Mouse (Mus musculus) midbrain, embryonic 16.5 days (tissue): ENCODE measurements at regions not wholly inside any gene's neighbourhood (a gene's known extent, or its start where the extent isn't known, plus 50 kb on each side); places are given as distances from the start of the nearest gene placed in this dataset.
"Not testable (repeated sequence)": the region's sequence is repeated elsewhere in the genome, so short reads cannot be mapped to it uniquely, and the experiment has no call there.

ENCODE experiments used
- ATAC-seq: fragments of 200-750 bp; cut with Nextera tagmentation; 2 replicates; pipeline ENCODE4 v1.8.0; 2017; ENCODE audit warnings: moderate TSS enrichment
- H3K27ac ChIP-seq: fragments of 300-500 bp; sonication (generic); 2 replicates; pipeline ENCODE4 v1.5.1; 2014; ENCODE audit warnings: mild to moderate bottlenecking, low read length, mixed read lengths
- H3K27me3 ChIP-seq: fragments of 300-500 bp; sonication (generic); 2 replicates; pipeline ENCODE4 v1.6.1; 2014; ENCODE audit warnings: low read depth, low read length, mixed read lengths; ENCODE audit not compliant: control insufficient read depth, insufficient read depth
- H3K36me3 ChIP-seq: fragments of 300-500 bp; sonication (generic); 2 replicates; pipeline ENCODE4 v1.6.1; 2014; ENCODE audit warnings: mild to moderate bottlenecking, low read length, moderate library complexity, mixed read lengths; ENCODE audit not compliant: control insufficient read depth, insufficient read depth
- H3K4me1 ChIP-seq: fragments of 300-500 bp; sonication (generic); 2 replicates; pipeline ENCODE4 v1.6.1; 2014; ENCODE audit warnings: mild to moderate bottlenecking, low read length, mixed read lengths; ENCODE audit not compliant: control insufficient read depth, insufficient read depth
- H3K4me2 ChIP-seq: fragments of 300-500 bp; sonication (generic); 2 replicates; pipeline ENCODE4 v1.6.1; 2014; ENCODE audit warnings: mild to moderate bottlenecking, low read length, mixed read lengths
- H3K4me3 ChIP-seq: fragments of 300-500 bp; sonication (generic); 2 replicates; pipeline ENCODE4 v1.5.1; 2014; ENCODE audit warnings: low read depth, mild to moderate bottlenecking, low read length, moderate library complexity, mixed read lengths
- H3K9ac ChIP-seq: fragments of 300-500 bp; sonication (generic); 2 replicates; pipeline ENCODE4 v1.6.1; 2014; ENCODE audit warnings: low read depth, low read length, mixed read lengths
- H3K9me3 ChIP-seq: fragments of 300-500 bp; sonication (generic); replicated peaks from 2 replicates; pipeline ENCODE4 v1.6.1; 2014; ENCODE audit warnings: mild to moderate bottlenecking, low read length, mixed read lengths; ENCODE audit not compliant: control insufficient read depth, poor library complexity, severe bottlenecking
- WGBS: fragments of 180-500 bp; shearing (Covaris S2); extraction: QIAGEN DNeasy Blood & Tissue Kit; methylation state at CpG from one replicate; pipeline ENCODE4 v1.1.7; 2014; 5-methylcytosine and 5-hydroxymethylcytosine counted together

DNA sequence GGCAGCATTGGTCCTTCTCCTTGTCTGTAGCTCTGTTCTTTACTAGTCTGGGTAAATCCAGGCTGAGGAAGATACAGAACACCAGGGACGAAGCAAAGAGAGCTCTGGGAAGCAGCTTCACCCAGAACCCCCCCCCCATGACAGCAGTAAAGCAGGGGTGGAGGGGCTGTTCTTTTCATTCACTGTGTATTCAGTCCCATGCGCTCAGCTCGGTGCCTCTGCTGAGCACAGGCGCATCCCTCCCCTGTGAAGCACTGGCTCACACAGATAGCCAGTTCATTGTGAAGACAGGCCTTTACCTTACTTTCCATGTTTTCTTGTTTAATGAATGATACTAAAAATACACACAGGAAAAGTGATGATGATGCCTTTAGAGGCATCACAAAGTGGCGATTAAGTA, 338.8 kb upstream of the Igfbp7 start:
- no peaks in the 10 kb centered on the region for H3K36me3 ChIP-seq
- H3K4me3 ChIP-seq, result no peak overlapping the region
- H3K4me2 ChIP-seq, result no peak overlapping the region
- H3K9me3 ChIP-seq, result no peaks in the 10 kb centered on the region
- no peak overlapping the region for H3K9ac ChIP-seq
- H3K4me1 ChIP-seq, result 0 out of 2 replicates have a peak, but pooled peaks cover 2% of the 10 kb centered on the region
- WGBS, result 60% methylated on average over 5 of the region's 5 CpGs
- H3K27me3 ChIP-seq, result no peaks in the 10 kb centered on the region
- ATAC-seq, result peak; percentile 42; the same call in 1 of the 2 replicates
- no peak overlapping the region for H3K27ac ChIP-seq

DNA sequence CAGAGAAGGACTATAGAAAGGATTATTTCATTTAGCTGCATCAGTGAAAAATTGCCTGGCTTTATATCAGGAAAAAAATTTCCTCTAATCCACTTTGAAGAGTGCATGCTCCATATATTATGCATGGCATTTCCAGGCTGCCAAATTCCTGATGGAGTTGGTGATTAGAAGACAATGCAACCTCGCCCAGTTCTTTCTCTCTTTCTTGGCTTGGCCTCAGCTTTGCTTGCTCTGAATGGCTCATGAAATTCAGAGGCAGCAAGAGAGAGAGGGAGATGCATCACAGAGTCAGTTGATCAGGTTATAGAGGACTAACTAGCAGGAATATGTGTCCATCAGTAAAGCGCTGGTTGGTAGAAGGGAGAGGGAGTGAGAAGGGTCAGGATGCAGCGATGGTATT, 335.6 kb upstream of the Igfbp7 start:
- WGBS, result 56% methylated on average over 3 of the region's 3 CpGs
- no peaks in the 10 kb centered on the region for H3K27me3 ChIP-seq
- H3K4me1 ChIP-seq, result 0 out of 2 replicates have a peak, but pooled peaks cover 2% of the 10 kb centered on the region
- H3K36me3 ChIP-seq, result no peaks in the 10 kb centered on the region
- H3K9me3 ChIP-seq, result no peaks in the 10 kb centered on the region
- no peak overlapping the region for H3K9ac ChIP-seq
- H3K27ac ChIP-seq, result no peak overlapping the region
- ATAC-seq, result no peak
- H3K4me2 ChIP-seq, result no peak overlapping the region
- H3K4me3 ChIP-seq, result no peak overlapping the region

DNA sequence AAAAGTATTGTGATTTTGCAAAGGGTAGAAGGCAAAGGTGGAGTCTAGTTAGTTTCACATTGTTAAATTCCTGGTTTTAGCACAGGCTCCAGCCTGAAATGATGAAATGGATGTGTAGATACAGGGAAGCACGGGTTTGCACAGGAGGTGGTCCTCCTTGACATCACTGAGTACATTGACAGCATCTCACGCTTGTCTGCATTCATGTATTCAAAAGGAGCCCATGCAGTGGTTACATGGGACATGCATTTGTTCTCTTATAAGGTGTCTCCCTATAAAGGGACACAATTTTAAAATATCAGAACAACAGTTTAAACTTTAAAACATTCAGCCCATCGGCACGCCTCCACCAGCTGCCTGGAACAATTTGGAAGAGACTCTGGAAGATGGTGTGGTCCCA, 322.4 kb upstream of the Igfbp7 start:
- H3K9ac ChIP-seq, ATAC-seq, H3K36me3 ChIP-seq, H3K4me2 ChIP-seq, H3K27me3 ChIP-seq, H3K9me3 ChIP-seq, H3K27ac ChIP-seq, H3K4me1 ChIP-seq, H3K4me3 ChIP-seq: not testable (repeated sequence)
- 41% methylated on average over 4 of the region's 4 CpGs for WGBS

DNA sequence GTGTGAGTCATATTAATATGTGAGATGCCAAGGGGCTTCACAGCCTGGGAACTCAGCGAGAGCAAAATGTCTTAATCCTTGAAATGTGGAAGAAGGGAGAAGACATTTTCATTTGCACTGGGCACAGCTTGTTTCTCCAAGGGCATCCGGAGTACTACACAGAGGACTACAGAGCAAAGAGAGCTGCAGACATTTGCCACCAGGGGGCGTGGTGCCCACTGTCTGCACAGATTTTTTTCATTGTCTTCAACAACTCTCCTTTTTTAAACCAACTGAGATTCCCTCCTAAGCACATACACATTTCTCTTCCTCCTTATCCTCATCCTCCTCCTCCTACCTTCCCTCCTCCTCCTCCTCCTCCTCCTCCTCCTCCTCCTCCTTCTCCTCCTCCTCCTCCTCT, 273.8 kb upstream of the Igfbp7 start:
- H3K27ac ChIP-seq, result no peak overlapping the region
- H3K9me3 ChIP-seq, result no peaks in the 10 kb centered on the region
- H3K36me3 ChIP-seq, result no peaks in the 10 kb centered on the region
- ATAC-seq, result no peak
- no peak overlapping the region for H3K4me2 ChIP-seq
- no peaks in the 10 kb centered on the region for H3K27me3 ChIP-seq
- 63% methylated on average over 3 of the region's 3 CpGs for WGBS
- no peaks in the 10 kb centered on the region for H3K4me1 ChIP-seq
- no peak overlapping the region for H3K9ac ChIP-seq
- no peak overlapping the region for H3K4me3 ChIP-seq

DNA sequence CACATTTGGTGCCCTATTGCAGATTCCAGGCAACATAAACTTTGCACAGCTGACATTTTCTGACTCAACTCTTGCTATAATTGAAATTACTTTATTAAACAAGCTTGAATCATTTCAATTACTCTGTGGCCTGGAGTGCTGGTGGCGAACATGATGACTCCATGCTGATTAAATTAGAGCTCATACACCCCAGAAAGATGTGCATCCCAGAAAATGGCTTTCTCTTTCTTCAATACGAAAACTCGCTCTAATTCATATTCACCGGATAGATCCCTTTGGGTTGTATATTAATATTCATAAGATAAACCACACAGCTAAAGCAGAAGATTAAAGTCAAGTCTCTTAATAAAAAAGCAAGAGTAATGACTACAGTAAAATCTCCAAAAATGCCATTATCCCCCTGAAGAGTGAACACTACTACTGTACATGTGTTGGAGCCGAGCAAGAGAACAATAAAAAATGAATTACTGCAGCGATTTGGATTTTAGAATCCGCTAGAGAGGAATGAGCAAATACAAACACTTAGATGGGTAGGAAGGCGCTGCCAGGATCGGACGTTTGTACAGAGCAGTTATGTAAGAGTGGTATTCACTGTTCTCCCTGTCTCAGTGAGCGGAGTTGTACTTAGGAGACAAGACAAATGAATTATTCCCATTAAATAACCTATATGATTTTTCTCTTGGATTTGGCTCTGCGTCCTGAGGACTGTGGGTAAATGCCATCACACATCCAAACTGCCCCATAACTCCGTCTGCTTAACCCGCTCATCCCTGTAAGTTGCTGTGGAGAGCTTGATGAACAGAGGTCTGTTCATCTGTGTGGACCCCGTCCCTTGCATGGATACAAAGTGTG, 264.5 kb upstream of the Igfbp7 start:
- H3K4me2 ChIP-seq, result peak overlapping the region; percentile 21; the same call in 1 of the 2 replicates
- 62% methylated on average over 15 of the region's 15 CpGs for WGBS

DNA sequence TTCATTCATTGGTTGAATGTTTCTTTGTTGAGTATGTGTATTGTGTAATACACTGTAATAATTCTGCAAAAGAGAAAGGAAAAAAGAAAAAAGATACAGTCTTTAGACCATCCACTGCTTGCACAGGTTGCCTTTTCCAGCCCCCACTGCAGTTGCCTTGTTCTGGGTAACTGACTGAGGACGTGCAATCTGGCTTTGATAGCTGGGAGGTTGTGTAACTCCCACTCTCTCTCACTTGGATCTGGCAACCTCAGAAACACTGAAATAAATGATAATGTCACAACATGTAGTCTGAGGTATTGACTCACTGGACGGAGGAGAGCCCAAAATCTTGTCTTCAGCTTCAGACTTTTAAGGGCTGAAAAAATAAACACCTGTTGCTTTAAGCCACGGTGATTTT, 255.3 kb upstream of the Igfbp7 start:
- no peak for ATAC-seq
- Histone ChIP-seq H3K4me1 (no peaks in the 10 kb centered on the region), H3K9ac (no peak overlapping the region), H3K27ac (no peak overlapping the region), H3K9me3 (no peaks in the 10 kb centered on the region), H3K4me2 (no peak overlapping the region), H3K36me3 (no peaks in the 10 kb centered on the region), H3K27me3 (no peaks in the 10 kb centered on the region), H3K4me3 (no peak overlapping the region)
- WGBS, result 79% methylated on average over 3 of the region's 3 CpGs

More for the DNA sequence above, 264.5 kb upstream of the Igfbp7 start:
- H3K27me3 ChIP-seq, result no peaks in the 10 kb centered on the region
- no peak overlapping the region for H3K9ac ChIP-seq
- H3K4me3 ChIP-seq, result no peak overlapping the region
- H3K4me1 ChIP-seq, result no peaks in the 10 kb centered on the region
- H3K9me3 ChIP-seq, result no peaks in the 10 kb centered on the region
- peak; percentile 75 for ATAC-seq
- no peaks in the 10 kb centered on the region for H3K36me3 ChIP-seq
- H3K27ac ChIP-seq, result peak overlapping the region; percentile 66

DNA sequence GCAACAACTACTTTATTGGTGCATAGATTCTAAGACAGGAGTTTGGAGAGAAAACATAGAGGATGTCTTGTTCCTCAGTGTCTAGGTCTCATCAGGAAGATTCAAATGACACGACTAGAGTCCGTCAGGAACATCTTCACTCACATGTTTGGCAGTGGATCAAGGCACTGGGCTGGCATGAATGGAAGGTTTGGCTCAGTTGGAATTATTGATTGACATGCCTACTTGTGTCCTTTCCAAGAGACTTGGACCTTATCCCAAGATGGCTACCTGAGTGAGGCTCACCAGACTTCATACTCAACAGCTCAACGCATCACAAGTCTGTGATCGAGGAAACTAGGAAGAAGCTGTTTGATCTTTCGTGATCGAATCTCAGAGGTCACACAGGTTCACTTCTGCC, 251.2 kb upstream of the Igfbp7 start:
- 85% methylated on average over 6 of the region's 6 CpGs for WGBS
- Histone ChIP-seq H3K4me2 (no peak overlapping the region), H3K27ac (no peak overlapping the region), H3K4me1 (no peaks in the 10 kb centered on the region), H3K4me3 (no peak overlapping the region), H3K9me3 (no peaks in the 10 kb centered on the region), H3K36me3 (no peaks in the 10 kb centered on the region), H3K27me3 (no peaks in the 10 kb centered on the region), H3K9ac (no peak overlapping the region)
- no peak for ATAC-seq

DNA sequence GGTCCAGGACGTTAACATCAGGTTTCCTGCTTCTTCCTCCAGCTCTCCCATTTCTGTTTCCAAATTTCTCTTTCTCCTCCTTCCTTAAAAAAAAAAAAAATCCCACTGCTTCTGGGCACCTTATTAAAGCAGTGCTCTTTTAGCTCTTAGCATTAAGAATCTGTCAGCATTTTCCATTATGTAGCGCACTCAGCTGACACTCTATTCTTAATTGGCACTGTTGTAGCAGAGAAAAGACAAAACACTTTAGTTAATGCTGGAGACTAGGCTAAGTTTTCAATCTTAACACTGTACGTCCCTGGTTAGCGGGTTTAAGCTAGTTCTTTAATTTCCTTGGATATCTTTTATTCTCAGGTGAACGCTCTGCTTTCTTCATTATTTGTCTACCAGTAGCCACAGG, 236.8 kb upstream of the Igfbp7 start:
- Histone ChIP-seq H3K9me3 (no peaks in the 10 kb centered on the region), H3K27ac (no peak overlapping the region), H3K4me3 (no peak overlapping the region), H3K4me1 (no peaks in the 10 kb centered on the region), H3K27me3 (no peaks in the 10 kb centered on the region), H3K36me3 (no peaks in the 10 kb centered on the region), H3K9ac (no peak overlapping the region), H3K4me2 (no peak overlapping the region)
- ATAC-seq, result no peak
- WGBS, result 70% methylated on average over 5 of the region's 5 CpGs

DNA sequence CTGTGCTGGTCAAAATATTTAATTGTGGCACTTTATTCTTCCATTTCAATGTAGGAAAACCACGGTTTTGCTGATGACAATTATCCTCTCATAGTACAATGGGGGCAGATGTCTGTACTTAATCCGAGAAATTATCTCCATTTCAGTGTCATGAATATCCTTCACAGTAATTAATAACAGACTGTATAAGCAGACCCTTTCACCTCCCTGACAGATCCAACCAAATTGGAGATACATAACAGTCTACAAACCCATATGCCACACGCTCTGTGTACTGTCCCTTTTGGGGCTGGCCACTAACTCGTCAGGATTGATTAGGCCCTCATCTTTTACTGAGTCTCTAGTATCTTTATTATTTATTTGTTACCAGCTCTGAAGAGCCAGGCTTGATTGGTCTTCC, 212.6 kb upstream of the Igfbp7 start:
- H3K4me3 ChIP-seq, result no peak overlapping the region
- no peaks in the 10 kb centered on the region for H3K36me3 ChIP-seq
- no peaks in the 10 kb centered on the region for H3K27me3 ChIP-seq
- no peak for ATAC-seq
- H3K4me2 ChIP-seq, result no peak overlapping the region
- H3K4me1 ChIP-seq, result no peaks in the 10 kb centered on the region
- no peak overlapping the region for H3K9ac ChIP-seq
- H3K9me3 ChIP-seq, result no peaks in the 10 kb centered on the region
- 60% methylated on average over 4 of the region's 4 CpGs for WGBS
- no peak overlapping the region for H3K27ac ChIP-seq
